Mouse (Mus musculus): ENCODE results near the gene Il9r. TPM values are rescaled to one million over a fixed set of nuclear protein-coding genes. Genes with fewer than 3 reads are reported as not detected.

The Il9r gene
- polyA plus RNA-seq (2012; rRNA removed): 0.03 and 0.11 TPM in 2 replicates

DNA sequence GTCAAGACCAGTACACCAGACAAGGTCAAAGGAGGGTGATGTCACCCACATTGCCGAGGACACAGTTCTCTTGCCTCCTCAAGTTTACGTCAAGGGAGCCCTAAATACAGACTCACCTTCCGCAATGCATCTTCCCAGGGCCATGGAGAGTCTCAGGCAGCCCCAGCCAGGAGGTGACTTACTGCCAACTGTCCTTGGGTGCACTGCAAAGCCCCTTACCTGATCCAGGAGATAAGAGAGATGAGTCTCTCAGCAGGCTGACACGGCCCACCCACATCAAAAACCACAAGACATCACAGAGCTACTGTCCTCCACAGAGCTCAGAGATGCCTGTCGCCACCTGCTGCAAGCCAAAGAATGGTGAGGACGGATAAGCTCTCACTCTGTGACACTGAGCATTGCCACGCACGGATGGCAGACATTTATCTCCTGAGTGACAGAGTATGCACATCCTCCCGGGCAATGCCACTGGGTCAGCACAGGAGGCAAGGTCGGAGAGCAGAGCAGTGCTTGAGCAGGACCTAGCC, at the start of gene Il9r:
Il9r (minus strand) TSS at position 205 of the 527 bp plus-strand sequence.

DNA sequence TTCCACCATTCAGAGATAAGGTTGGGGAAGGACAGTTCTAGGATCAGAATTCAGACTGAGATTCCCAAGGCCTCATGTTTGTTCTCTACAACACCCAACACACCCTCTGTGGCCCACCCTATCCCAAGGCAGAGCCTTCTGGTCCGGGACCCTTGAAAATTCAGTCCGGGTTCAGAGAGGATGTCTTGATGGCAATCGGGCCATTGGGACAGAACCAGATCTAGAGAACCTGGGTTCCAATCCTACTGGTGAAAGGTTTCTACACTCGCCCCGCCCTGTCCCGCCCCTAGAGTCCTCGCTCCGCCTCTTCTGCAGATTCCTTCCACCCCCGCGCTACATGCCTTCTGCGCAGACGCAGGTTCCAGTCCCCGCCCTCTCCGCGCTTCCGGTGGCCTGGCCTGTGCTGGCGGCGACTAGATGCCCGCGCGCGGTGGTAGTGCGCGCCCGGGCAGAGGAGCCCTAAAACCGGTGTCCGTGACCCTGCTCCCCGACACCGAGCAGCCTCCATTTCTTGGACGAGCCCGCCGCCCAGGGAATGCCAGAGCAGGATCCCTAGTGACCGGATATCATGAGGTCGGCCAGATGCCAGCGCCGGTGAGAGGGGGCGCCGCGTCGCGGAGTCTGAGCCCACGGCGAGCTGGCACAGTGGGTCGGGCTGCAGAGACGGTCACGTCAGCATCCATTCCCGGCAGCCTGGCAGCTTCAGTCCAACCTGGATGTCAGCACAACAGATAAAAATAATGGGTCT, 26.2 kb upstream of the Il9r start, which contains the start of gene Mpg:
Mpg (plus strand) TSS at position 382 of the 748 bp plus-strand sequence.

GRCm38 (mm10) chr11:32221951-32222409, 21.9 kb upstream of the Il9r start, which contains the start of gene Rhbdf1:
Gene Rhbdf1 (minus strand): TSS chr11:32222300.

DNA sequence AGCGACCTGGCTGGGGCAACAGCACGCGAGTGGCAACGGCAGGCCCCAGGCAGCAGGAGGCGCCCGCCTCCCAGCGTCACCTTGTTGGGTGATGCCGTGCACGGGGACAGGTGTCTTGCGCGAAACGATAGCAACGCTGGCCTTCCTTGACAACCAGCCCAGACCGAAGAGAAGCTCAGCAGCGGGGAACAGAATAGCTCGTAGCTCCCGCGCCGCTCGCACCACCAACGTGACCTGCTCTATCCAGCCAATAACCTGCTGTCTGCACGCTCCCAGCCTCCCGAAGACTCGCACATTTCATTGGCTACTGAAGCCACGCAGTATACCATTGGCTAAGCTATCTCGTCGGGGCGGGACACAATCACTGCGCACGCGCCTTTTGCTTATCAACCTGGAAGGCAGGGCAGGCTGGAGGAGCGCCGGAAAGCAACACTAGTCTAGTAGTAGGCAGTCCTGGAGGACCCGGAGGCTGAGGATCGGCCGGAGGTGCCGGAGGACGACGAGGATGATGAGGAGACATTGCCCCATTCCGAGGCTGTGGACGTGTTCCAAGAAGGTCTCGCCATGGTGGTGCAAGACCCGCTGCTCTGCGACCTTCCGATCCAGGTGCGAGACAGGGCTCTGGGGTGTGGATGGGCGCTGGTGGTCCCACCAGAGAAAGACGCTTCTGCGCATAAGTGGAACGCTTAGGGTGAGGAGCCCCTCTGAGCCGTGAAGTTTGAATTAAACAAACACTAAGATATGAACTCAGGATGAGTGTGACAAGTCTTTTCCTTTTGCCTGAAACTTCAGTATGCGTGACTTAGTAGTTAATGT, 5.2 kb upstream of the Il9r start, which contains the start of gene Snrnp25:
Snrnp25 (plus strand) TSS at position 358 of the 816 bp plus-strand sequence.

Other genes with a start within 250 kb of the Il9r start
- gene 4930524B15Rik, start 234.7 kb downstream of the Il9r start, polyA plus RNA-seq (2012; rRNA removed): 0.02 TPM in 1 of 2 replicates, not detected in the other
- 0.10 and 0.12 TPM in 2 replicates for gene Nsg2, start 199.8 kb downstream of the Il9r start, polyA plus RNA-seq (2012; rRNA removed)
- gene Snrnp25, start 5.1 kb upstream of the Il9r start, polyA plus RNA-seq (2012; rRNA removed): 32.9 and 34.4 TPM in 2 replicates
- 7.2 TPM in 2 replicates for gene Rhbdf1, start 22.0 kb upstream of the Il9r start, polyA plus RNA-seq (2012; rRNA removed)
- gene Mpg, start 26.2 kb upstream of the Il9r start, polyA plus RNA-seq (2012; rRNA removed): 7.9 and 8.0 TPM in 2 replicates
- gene Nprl3, start 67.4 kb upstream of the Il9r start, polyA plus RNA-seq (2012; rRNA removed): 26.5 and 30.6 TPM in 2 replicates
- 3.7 and 4.5 TPM in 2 replicates for gene Hba-x, start 76.1 kb upstream of the Il9r start, polyA plus RNA-seq (2012; rRNA removed)
- gene Hba-a1, start 83.2 kb upstream of the Il9r start, polyA plus RNA-seq (2012; rRNA removed): 29,511 and 32,224 TPM in 2 replicates
- gene Hbq1b, start 86.7 kb upstream of the Il9r start, polyA plus RNA-seq (2012; rRNA removed): 87.2 and 94.5 TPM in 2 replicates
- 100,647 and 102,463 TPM in 2 replicates for gene Hba-a2, start 96.2 kb upstream of the Il9r start, polyA plus RNA-seq (2012; rRNA removed)
- 3.0 and 3.7 TPM in 2 replicates for gene Hbq1a, start 99.8 kb upstream of the Il9r start, polyA plus RNA-seq (2012; rRNA removed)
- 0.78 and 1.0 TPM in 2 replicates for gene Sh3pxd2b, start 147.5 kb upstream of the Il9r start, polyA plus RNA-seq (2012; rRNA removed)